Mouse (Mus musculus): ENCODE measurements around the gene Gm13283. TPM values are rescaled to one million over a fixed set of nuclear protein-coding genes. Genes with fewer than 3 reads are reported as not detected.
"Not testable (repeated sequence)": the region's sequence is repeated elsewhere in the genome, so short reads cannot be mapped to it uniquely, and the experiment has no call there.

The Gm13283 gene
- under 1 TPM in 1 of 2 experiments, not detected in 1; 0.20 TPM for total RNA-seq (2021)
- long read RNA-seq, experiment 1, result 0 reads
- long read RNA-seq, experiment 2, result 0 reads

DNA sequence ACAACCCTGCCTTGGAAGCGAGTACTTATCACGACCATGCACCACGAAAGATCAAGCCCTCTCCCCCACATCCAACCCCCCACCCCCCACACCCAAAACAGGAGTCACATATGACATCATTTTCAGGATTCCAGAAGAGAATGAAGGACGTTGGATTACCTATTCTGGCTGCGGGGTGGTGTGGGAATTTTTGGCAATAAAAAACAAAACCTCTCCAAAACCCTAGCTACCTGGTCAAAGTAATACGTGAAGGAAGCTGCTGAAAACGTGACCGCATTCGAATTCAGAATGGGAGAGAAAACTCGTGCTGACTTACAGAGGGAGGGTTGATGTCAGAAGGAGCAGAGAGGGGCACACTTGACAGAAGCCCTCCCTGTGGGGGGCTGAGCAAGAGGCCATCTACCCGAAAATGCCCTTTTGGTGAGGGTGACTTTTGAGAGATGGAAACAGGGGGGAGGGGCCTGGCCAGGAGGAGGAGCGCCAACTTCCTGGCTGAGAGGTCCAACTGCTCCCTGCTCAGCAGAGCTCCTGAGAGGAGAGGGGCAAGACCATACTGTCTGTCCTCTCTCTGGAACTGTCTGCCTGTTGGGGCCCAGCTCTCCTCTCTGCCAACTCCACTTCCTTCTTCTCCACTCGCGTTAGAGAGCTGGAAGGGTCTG, at the start of gene Gm13283:
Gene Gm13283 (plus strand): TSS at position 510 of the 659 bp plus-strand sequence.
- peak; percentile 28 to 59 for DNase-seq

DNA sequence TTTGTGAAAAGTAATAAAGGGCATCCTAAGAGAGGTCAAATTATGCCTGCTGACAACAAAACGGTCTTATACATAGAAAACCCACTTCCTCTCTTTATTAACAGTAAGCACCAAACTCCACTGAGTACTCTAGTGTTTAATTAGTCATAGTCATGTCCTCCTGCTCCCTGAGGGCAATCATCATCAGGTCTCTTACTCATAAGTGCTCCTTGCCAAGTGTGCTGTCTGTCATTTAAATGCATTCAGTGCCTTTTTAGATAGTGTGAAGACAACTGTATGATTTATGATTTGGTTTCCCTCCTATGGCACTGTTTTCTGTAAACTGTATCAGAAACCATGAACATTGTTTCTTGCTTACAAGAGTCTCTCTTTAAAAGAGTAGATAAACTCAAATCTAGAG, 45.6 kb upstream of the Gm13283 start:
- peak; percentile 4 to 18 for DNase-seq

GRCm38 (mm10) chr4:88715059-88715458, 44.9 kb upstream of the Gm13283 start:
- DNase-seq, result peak; percentile 41 to 56

DNA sequence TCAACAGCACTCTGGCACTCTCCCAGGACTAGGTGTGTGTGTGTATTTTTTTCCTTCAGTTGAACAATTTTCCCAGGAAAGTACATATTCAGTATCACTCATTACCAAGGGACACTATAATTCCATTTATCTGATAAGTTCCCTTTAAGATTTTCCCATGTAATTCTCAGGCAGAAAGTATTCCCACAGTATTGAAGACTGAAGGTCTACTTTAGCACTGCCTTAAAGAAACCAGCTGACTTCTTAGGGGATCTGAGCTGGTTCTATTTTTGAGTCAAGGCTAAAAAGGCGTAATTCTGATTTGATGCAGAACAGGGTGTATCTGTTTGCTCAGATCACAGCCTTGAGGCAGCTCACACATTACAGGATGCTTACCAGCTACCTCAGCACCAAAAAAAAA, 41.2 kb upstream of the Gm13283 start:
- DNase-seq, result no peak

DNA sequence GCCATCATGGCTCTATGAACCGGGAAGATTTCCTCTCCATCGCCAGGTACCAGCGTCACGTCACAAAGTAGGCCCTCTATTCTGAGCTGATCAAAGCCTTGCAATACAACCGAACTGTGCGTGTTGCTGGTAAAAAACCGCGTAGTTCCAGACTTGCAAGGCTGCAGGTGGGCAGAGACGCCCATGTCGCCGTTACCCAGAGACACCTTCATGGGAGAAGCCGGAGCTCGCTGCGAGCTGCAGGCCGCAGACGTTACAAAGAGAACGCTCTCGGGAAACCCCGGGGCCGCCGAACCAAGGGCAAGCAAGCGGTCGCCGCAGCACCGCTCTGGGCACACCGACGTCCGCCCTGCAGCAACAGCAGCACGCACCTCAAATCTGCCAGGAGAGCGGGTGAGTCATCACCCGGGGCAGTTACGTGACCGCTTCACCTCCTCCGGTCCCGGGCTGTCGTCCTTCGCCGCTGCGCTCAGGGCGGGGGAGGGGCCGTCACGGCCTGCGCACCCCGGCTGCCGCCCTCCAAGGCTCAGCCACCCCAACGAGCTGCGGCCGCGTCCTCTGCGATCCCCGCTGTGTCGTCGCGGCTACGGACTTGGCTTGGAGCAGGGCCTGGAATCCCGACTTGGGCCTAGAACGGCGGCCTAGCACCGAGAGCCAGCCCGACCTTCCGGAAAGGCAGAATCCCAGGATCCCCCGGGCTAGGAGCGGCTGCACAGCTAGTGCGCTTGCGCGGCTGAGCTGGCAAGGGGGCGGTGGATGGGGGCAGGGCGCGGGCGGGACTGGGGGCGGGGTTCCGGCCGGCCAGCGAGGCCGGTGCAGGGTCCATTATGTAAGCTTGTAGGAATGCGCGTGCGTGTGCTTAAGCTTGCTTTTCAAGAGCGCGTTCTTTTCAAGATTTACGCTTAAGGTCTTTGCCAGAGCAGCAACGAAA, 37.9 kb upstream of the Gm13283 start, which contains the start of the genes Gm26566 and Klhl9:
Gene Gm26566 (plus strand): TSS at position 15 of the 931 bp plus-strand sequence.
Gene Klhl9 (minus strand): TSS at position 675 of the 931 bp plus-strand sequence.
- DNase-seq, result peak; percentile 94 to 96

- DNase-seq, result no peak
These were observed 36.3 kb upstream of the Gm13283 start for GRCm38 (mm10) chr4:88723497-88724090.

DNA sequence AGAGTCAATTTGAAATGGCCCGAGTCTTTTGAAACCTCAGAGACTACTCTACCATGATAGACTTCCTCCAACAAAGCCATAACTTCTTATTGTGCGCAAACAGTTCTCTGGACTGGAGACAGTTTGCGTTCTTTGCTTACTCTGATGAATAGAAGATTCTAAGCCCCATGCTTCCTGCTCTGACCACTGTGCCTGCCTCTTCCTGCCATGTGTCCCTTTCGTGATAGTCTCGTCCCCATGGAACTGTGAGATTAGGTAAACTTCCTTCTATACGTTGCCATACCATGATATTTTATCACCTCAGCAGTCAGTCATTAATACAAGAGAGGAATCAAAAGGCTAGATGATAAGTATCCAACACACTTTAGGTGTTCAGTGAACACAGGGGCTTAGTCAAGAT, 33.2 kb upstream of the Gm13283 start:
- DNase-seq, result no peak

GRCm38 (mm10) chr4:88727324-88727723, 32.6 kb upstream of the Gm13283 start:
- peak; percentile 30 to 65 for DNase-seq

DNA sequence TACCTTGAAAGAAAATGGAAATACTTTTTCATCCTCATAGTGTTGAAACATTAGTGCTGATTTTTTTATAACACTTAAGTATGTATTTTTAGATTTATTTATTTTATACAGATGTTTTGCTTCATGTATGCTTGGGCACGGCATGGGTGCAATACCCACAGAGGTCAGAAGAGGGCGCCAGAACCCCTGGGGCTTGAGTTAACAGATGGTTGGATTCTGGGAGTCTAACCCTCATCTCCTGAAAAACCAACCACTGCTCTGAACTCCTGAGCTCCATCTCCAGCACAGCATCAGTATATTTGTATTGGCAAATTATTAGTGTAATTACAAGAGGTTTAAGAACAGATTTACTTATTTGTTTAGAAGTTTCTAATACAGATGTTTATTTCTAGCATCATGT, 21.4 kb upstream of the Gm13283 start:
- peak; percentile 74 to 78 for DNase-seq

DNA sequence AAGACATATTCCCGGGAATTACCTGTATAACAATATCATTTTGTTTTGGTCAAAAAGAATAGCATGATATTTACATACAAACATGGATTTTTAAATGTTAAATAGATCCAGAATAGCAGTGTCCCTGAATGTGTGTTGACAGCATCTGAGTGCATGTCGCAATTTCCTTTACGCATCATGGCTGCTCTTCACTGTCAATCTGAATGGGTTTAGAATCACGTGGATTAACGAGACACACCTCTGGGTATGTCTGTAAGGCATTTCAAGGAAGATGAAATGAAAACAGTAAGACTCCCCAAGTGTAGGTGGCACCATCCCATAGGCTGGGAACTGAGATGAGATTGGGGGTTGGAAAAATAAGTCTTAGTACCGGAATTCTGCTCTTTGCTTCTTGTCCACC, 20.9 kb upstream of the Gm13283 start:
- no peak for DNase-seq

GRCm38 (mm10) chr4:88741426-88741825, 18.5 kb upstream of the Gm13283 start:
- no peak for DNase-seq

- no peak for DNase-seq
These were observed 17.0 kb upstream of the Gm13283 start for GRCm38 (mm10) chr4:88742771-88743371.

- no peak for DNase-seq
These were observed 15.7 kb upstream of the Gm13283 start for GRCm38 (mm10) chr4:88744207-88744606.

GRCm38 (mm10) chr4:88749926-88750325, 10.0 kb upstream of the Gm13283 start:
- no peak for DNase-seq

DNA sequence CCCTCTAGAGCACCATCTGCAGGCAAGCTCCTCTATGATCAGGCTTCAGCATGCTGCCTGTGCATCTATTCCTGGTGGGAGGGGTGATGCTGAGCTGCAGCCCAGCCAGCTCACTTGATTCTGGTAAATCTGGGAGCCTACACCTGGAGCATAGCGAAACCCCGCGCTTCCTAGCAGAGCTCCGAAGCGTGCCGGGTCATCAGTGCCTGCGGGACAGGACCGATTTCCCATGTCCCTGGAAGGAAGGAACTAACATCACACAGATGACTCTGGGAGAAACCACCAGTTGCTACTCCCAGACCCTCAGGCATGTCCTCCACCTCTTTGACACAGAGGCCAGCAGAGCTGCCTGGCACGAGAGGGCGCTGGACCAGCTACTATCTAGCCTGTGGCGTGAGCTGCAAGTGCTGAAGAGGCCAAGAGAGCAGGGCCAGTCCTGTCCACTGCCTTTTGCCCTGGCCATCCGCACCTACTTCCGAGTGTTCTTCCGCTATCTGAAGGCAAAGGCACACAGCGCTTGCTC, 5.0 kb upstream of the Gm13283 start, which contains the start of gene Gm13271:
Gene Gm13271 (plus strand): TSS at position 51 of the 523 bp plus-strand sequence.
- peak; percentile 12 to 32 for DNase-seq

DNA sequence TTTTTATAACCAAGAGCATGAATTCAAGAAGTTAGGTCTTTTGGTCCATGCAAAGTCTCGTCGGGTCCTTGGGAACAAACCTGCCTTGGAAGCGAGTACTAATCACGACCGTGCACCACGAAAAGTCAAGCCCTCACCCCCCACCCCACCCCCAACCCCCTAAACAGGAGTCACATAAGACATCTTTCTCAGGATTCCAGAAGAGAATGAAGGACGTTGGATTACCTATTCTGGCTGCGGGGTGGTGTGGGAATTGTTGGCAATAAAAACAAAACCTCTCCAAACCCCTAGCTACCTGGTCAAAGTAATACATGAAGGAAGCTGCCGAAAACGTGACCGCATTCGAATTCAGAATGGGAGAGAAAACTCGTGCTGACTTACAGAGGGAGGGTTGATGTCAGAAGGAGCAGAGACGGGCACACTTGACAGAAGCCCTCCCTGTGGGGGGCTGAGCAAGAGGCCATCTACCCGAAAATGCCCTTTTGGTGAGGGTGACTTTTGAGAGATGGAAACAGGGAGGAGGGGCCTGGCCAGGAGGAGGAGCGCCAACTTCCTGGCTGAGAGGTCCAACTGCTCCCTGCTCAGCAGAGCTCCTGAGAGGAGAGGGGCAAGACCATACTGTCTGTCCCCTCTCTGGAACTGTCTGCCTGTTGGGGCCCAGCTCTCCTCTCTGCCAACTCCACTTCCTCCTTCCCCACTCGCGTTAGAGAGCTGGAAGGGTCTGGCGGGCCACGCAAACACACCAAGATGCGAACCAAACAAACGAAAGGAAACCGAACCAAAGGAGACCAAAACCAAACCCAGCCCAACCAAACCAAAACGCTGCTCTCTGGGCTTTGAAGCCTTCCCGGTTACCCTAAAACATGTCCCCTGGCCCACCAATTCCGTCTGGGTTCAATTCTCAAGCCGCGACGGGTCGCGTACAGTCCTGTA, 3.1 kb upstream of the Gm13283 start:
- DNase-seq, result peak in 1 of 2 experiments; percentile 9

GRCm38 (mm10) chr4:88757628-88758031, 2.3 kb upstream of the Gm13283 start:
- peak; percentile 82 for DNase-seq

GRCm38 (mm10) chr4:88758751-88759150, 1.2 kb upstream of the Gm13283 start:
- not testable (repeated sequence) for DNase-seq

- DNase-seq, result peak; percentile 84 to 86
These were observed 512 bp downstream of the Gm13283 start for GRCm38 (mm10) chr4:88760431-88760830.

DNA sequence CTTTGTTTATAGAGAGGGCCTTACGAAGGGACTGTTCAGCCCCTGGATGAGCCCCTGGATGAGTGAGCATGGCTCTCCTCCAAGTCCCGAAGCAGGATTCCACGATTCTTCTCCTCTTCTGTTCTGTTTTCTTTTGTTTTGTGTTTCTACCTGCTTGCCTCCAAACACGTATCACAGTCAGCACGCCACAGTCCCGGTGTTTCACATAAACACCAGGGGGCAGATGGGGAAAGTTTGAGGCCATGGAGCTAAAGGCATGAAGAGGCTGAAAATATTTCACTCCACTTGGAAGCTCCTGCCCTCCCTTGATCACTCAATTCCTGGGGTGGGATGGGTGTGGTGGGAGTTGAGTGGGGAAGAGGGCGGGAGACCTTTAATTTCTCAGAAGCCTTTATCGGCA, 1.9 kb downstream of the Gm13283 start:
- peak; percentile 13 to 19 for DNase-seq

Measured in adrenal gland, postnatal 36 days (tissue).